Mouse (Mus musculus) lung, embryonic 14.5 days (tissue): Measurements from ENCODE around the gene Gm19935. TPM values are rescaled to one million over a fixed set of nuclear protein-coding genes. Genes with fewer than 3 reads are reported as not detected.

Experiments used
- ATAC-seq: fragments of 200-750 bp; cut with Nextera tagmentation; 2 replicates; pipeline ENCODE4 v1.8.0; 2017; ENCODE audit warnings: mild to moderate bottlenecking, moderate TSS enrichment, moderate library complexity; ENCODE audit not compliant: insufficient read depth
- DNase-seq: peaks from one replicate; pipeline ENCODE4 v3.0.0-alpha.2; 2015
- H3K27ac ChIP-seq: fragments of 300-500 bp; sonication (generic); 2 replicates; pipeline ENCODE4 v1.5.1; 2014; ENCODE audit warnings: low read depth, mild to moderate bottlenecking, moderate library complexity
- H3K27me3 ChIP-seq: fragments of 300-500 bp; sonication (generic); 2 replicates; pipeline ENCODE4 v1.6.1; 2014; ENCODE audit warnings: low read length, control low read depth; ENCODE audit not compliant: insufficient read depth
- H3K36me3 ChIP-seq: fragments of 300-500 bp; sonication (generic); 2 replicates; pipeline ENCODE4 v1.6.1; 2014; ENCODE audit warnings: control low read depth; ENCODE audit not compliant: insufficient read depth
- H3K4me1 ChIP-seq: fragments of 300-500 bp; sonication (generic); 2 replicates; pipeline ENCODE4 v1.6.1; 2014; ENCODE audit warnings: antibody characterized with exemption, control low read depth; ENCODE audit not compliant: insufficient read depth
- H3K4me2 ChIP-seq: fragments of 300-500 bp; sonication (generic); 2 replicates; pipeline ENCODE4 v1.6.1; 2014; ENCODE audit warnings: mild to moderate bottlenecking
- H3K4me3 ChIP-seq: fragments of 300-500 bp; sonication (generic); 2 replicates; pipeline ENCODE4 v1.5.1; 2014; ENCODE audit warnings: low read depth, low read length
- H3K9ac ChIP-seq: fragments of 300-500 bp; sonication (generic); 2 replicates; pipeline ENCODE4 v1.6.1; 2014
- H3K9me3 ChIP-seq: fragments of 300-500 bp; sonication (generic); 2 replicates; pipeline ENCODE4 v1.6.1; 2016; ENCODE audit warnings: low read depth, low read length, control low read depth
- CTCF ChIP-seq: IDR thresholded peaks from 2 replicates; pipeline ENCODE4 v1.5.1; 2016; ENCODE audit warnings: antibody characterized with exemption, low read depth
- WGBS: fragments of 180-500 bp; shearing (Covaris S2); extraction: QIAGEN DNeasy Blood & Tissue Kit; methylation state at CpG from one replicate; pipeline ENCODE4 v1.1.7; 2014; 5-methylcytosine and 5-hydroxymethylcytosine counted together
- polyA plus RNA-seq: library from polyadenylated mRNA; unstranded; fragments of >200 nt; fragmentation: Nextera tagmentation; extraction: Ambion mirVana; gene quantifications from 2 replicates; pipeline ENCODE4 v1.2.1, GENCODE M21; 2014

The Gm19935 gene
- polyA plus RNA-seq, 1 experiment from 2014 or later: not detected

DNA sequence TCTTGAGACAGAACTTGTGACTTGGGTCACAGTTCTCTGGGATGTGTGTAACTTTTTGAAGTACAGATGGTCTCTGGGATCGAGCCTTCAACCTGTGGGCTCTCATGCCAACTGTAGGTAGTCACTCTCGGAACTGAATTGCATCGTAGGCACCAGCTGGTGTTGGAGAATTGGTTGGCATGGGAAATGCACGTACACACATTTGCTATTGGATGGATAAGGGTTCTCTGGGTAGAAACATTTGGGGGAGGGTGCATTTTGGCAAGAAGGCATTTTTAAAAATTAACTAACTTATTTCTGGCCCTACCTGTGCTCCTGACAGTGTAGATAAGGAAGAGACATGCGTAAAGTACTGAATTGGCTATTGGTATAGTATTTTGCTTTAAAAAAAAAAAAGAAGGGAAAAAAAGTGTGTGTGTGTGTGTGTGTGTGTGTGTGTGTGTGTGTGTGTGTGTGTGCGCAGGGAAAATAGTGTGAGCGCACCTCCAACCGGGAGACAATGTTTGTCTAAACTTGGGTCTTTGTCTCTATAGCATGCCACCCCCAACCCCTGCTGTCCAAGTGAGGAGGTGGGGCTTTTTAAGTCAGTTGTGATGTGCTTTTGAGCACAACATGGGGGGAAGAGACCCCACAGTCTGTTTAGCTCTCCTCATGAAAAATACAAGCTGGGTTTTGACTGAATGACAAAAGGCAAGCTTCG lies 36.9 kb upstream of the Gm19935 start:
- no peak for TF ChIP-seq CTCF
- WGBS: 56% methylated on average over 9 of the region's 9 CpGs
- no peaks in the 10 kb centered on the region for H3K27me3 ChIP-seq
- ATAC-seq (no peak; the same call in 1 of the 2 replicates), DNase-seq (no peak)
- peak overlapping the region; percentile 78; the same call in 1 of the 2 replicates for H3K27ac ChIP-seq
- H3K4me2 ChIP-seq: peak overlapping the region; percentile 40
- no peaks in the 10 kb centered on the region for H3K36me3 ChIP-seq
- H3K9me3 ChIP-seq: no peaks in the 10 kb centered on the region
- no peak overlapping the region for H3K9ac ChIP-seq
- peaks cover 6% of the 10 kb centered on the region; the same call in 1 of the 2 replicates for H3K4me1 ChIP-seq
- no peak overlapping the region for H3K4me3 ChIP-seq

DNA sequence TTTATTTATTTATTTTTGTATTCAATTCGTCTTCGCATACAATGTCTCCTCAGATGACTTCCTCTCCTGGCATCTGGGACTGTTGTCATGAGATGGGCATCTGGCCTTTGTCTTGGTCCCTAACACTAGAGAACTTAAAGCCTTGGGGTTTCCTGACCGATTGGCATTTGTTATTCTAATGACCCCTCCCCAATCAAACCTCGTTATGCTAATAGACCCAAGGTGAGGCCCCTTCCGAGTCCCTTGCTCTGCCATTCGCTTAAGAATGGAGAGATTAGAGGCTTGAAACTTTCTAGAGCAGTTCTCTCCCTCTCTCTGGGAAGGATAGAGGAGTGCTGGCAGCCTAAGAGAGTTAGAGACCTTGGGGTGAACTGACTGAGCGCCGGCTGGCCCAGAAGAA lies 34.4 kb upstream of the Gm19935 start:
- H3K9ac ChIP-seq: no peak overlapping the region
- DNase-seq (no peak), ATAC-seq (no peak)
- H3K27me3 ChIP-seq: no peaks in the 10 kb centered on the region
- peaks cover 6% of the 10 kb centered on the region; the same call in 1 of the 2 replicates for H3K4me1 ChIP-seq
- no peak overlapping the region for H3K4me2 ChIP-seq
- no peak overlapping the region for H3K27ac ChIP-seq
- WGBS: 56% methylated on average over 8 of the region's 8 CpGs
- no peaks in the 10 kb centered on the region for H3K9me3 ChIP-seq
- H3K4me3 ChIP-seq: no peak overlapping the region
- no peak for TF ChIP-seq CTCF
- H3K36me3 ChIP-seq: no peaks in the 10 kb centered on the region

DNA sequence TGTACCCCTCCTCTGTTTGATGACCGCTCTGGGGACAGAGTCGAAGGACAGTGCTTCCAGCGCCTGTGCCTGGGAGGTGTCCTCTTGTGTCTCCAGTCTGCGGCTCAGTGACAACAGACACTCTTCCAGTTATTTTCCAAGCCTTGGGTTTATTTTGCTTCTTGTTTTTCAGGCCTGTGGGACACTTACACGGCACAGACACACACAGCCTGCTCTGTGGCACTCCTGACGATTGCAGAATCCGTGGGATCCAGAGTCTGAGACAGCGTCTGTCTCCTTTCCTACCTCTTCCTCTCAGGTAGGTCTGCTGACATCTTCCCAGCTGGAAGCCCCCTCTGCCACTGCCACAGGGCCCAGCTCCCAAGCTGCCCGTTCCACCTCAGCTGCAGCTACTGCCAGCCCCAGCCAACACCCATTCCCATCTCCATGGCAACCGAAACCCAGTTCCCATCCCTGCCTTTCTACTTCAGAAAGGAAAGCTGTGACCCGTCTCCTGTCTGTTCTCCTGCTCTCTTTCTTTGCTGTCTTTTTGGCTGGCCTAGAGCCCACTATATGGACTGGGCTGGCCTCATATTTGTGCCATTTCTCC lies 32.4 kb upstream of the Gm19935 start:
- H3K4me2 ChIP-seq: no peak overlapping the region
- WGBS: 63% methylated on average over 11 of the region's 11 CpGs
- no peak overlapping the region for H3K9ac ChIP-seq
- H3K4me1 ChIP-seq: peaks cover 3% of the 10 kb centered on the region; the same call in 1 of the 2 replicates
- H3K27ac ChIP-seq: no peak overlapping the region
- DNase-seq (peak; percentile 18), ATAC-seq (no peak)
- H3K36me3 ChIP-seq: no peaks in the 10 kb centered on the region
- H3K9me3 ChIP-seq: no peaks in the 10 kb centered on the region
- H3K4me3 ChIP-seq: no peak overlapping the region
- TF ChIP-seq CTCF: no peak
- no peaks in the 10 kb centered on the region for H3K27me3 ChIP-seq

DNA sequence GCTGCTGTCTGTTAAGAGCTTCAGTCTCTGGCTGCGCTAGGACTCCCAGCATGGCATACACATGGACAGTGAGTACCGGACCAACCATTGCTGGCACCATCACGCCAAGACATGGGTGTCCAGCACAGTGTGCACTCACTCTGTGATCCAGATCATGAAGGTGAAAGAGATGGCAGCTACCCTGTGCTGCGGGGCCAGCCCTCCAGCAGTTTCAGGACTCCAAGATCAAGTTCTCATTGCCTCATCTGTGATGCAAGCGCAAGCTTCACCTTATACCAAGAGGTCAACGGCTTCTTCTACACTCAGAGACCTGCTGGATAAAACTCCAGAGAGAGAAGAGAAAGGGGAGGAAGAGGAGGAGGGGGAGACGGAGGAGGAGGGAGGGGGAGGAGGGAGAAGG lies 30.8 kb upstream of the Gm19935 start:
- Histone ChIP-seq H3K9me3 (no peaks in the 10 kb centered on the region), H3K27me3 (no peaks in the 10 kb centered on the region), H3K4me1 (no peaks in the 10 kb centered on the region), H3K4me3 (no peak overlapping the region), H3K36me3 (no peaks in the 10 kb centered on the region), H3K27ac (no peak overlapping the region), H3K4me2 (no peak overlapping the region), H3K9ac (no peak overlapping the region)
- WGBS: 78% methylated on average over 7 of the region's 7 CpGs
- TF ChIP-seq CTCF: no peak
- ATAC-seq (no peak), DNase-seq (no peak)

DNA sequence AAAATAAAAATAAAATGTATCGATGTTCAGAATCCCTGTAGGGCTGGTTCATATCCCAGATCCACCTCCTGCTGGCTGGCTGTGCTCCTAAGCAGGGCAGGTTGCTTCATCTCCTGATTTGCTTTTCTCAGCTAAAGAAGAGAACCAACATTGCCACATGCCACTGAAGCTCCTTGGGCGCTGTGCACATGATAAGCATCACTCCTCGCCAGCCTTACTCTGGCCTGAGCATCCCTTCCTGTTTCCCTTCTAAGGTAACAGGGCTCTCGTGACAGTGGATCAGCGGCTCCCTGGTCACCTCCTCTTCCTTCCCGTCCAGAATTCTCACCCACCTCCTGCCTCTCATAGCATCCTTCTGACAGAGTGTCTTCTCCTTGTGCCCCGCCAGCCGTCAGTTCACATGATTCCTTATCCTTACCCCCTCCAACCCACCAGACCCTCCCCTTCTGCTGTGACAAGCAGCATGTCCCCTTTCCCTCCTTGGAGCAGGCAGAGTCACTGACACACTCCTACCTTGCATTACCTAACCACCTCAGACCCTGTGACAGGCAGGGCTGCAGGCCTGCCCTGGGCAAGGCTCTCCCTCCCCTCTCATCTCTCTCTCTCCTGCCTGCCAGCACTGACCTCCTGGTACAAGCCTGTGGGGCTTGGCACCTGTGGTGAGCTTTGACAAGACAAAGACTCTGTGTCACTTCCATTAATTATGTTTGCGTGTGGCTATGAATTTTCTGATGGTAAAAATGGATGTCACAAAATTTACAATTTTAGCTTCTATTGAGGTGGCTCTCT lies 27.2 kb upstream of the Gm19935 start:
- Histone ChIP-seq H3K36me3 (no peaks in the 10 kb centered on the region), H3K9ac (no peak overlapping the region), H3K4me3 (no peak overlapping the region), H3K9me3 (no peaks in the 10 kb centered on the region), H3K27me3 (no peaks in the 10 kb centered on the region), H3K4me2 (no peak overlapping the region), H3K4me1 (no peaks in the 10 kb centered on the region), H3K27ac (no peak overlapping the region)
- no peak for TF ChIP-seq CTCF
- ATAC-seq (no peak), DNase-seq (no peak)
- WGBS: 63% methylated on average over 9 of the region's 9 CpGs

DNA sequence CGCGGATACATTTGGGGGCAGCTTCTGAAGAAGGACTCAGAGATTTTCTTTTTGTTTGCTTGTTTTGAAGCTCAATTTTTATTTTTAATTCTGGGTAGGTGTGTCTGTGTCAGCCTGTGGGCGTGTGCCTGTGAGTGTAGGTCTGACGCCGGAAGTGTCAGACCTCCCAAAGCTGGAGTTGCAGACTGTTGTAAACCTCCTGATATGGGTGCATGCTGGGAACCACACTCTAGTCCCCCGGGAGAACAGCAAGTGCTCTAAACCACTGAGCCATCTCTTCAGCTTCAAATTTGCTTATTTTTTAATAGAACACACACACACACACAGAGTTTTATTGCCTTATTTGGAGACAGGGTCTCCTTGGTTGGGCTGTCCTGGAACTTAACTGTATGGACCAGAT lies 25.9 kb upstream of the Gm19935 start:
- DNase-seq: no peak
- Histone ChIP-seq H3K4me2 (no peak overlapping the region), H3K4me1 (no peaks in the 10 kb centered on the region), H3K36me3 (no peaks in the 10 kb centered on the region), H3K27ac (no peak overlapping the region), H3K27me3 (no peaks in the 10 kb centered on the region), H3K9ac (no peak overlapping the region), H3K9me3 (no peaks in the 10 kb centered on the region), H3K4me3 (no peak overlapping the region)
- no peak for TF ChIP-seq CTCF
- 87% methylated on average over 6 of the region's 6 CpGs for WGBS
- no peak for ATAC-seq

DNA sequence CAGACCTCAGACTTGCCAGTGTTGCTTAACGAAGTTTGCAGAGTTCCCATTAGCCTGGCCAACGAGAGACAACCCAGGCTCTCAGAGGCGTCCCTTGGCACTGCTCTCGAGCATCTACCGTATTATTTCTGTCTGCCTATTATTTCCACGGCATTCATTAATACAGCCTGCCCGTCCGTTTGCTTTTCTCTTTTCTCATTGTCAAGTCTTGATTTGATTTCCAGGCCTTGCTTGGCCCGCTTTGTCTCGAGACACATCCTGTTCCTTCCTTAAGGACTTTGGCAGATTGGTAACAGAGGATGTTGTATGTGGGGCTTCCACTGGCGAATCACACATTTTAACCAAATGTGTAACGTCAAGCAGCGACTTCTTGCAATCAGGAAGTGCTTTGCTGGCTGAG lies 24.1 kb upstream of the Gm19935 start:
- no peak for DNase-seq
- no peak for ATAC-seq
- no peak for TF ChIP-seq CTCF
- H3K27me3 ChIP-seq: no peaks in the 10 kb centered on the region
- H3K4me2 ChIP-seq: no peak overlapping the region
- H3K36me3 ChIP-seq: no peaks in the 10 kb centered on the region
- no peaks in the 10 kb centered on the region for H3K9me3 ChIP-seq
- no peak overlapping the region for H3K9ac ChIP-seq
- 69% methylated on average over 13 of the region's 13 CpGs for WGBS
- no peak overlapping the region for H3K27ac ChIP-seq
- no peaks in the 10 kb centered on the region for H3K4me1 ChIP-seq
- H3K4me3 ChIP-seq: no peak overlapping the region
